Mouse (Mus musculus): ENCODE results near the gene Atp5d. TPM values are rescaled to one million over a fixed set of nuclear protein-coding genes. Genes with fewer than 3 reads are reported as not detected.

The Atp5d gene
- polyA plus RNA-seq, 1 experiment = 758 TPM

GRCm38 (mm10) chr10:80120146-80120545, 18.3 kb upstream of the Atp5d start:
- Histone ChIP-seq H3K27me3 (ENCODE audit: control insufficient read depth, insufficient read depth, low read length) (no peaks in the 10 kb centered on the region), H3K4me3 (replicated peaks; ENCODE audit: insufficient read depth, low read depth, low read length) (no peak overlapping the region), H3K27ac (ENCODE audit: insufficient read depth, low read length) (no peak overlapping the region), H3K4me1 (ENCODE audit: control insufficient read depth, insufficient read depth, low read length) (peaks cover 33% of the 10 kb centered on the region)
- peak in 1 of 2 experiments; percentile 33 for DNase-seq
- WGBS = 13% methylated on average over 2 of the region's 2 CpGs
- no peak for TF ChIP-seq POLR2A (IDR thresholded peaks at IDR 0.05; ENCODE audit: borderline replicate concordance, insufficient read depth, low read length)
- no peak for TF ChIP-seq CTCF (IDR thresholded peaks at IDR 0.05; ENCODE audit: borderline replicate concordance, insufficient read depth, low read depth, low read length)

- WGBS = 67% methylated on average over 2 of the region's 2 CpGs
- no peak for DNase-seq
- TF ChIP-seq CTCF (IDR thresholded peaks at IDR 0.05; ENCODE audit: borderline replicate concordance, insufficient read depth, low read depth, low read length) (no peak), POLR2A (IDR thresholded peaks at IDR 0.05; ENCODE audit: borderline replicate concordance, insufficient read depth, low read length) (no peak)
- peaks cover 33% of the 10 kb centered on the region for H3K4me1 ChIP-seq (ENCODE audit: control insufficient read depth, insufficient read depth, low read length)
- no peaks in the 10 kb centered on the region for H3K27me3 ChIP-seq (ENCODE audit: control insufficient read depth, insufficient read depth, low read length)
- no peak overlapping the region for H3K27ac ChIP-seq (ENCODE audit: insufficient read depth, low read length)
- H3K4me3 ChIP-seq (replicated peaks; ENCODE audit: insufficient read depth, low read depth, low read length) = no peak overlapping the region
Measured at GRCm38 (mm10) chr10:80121639-80122038, 16.8 kb upstream of the Atp5d start.

- 80% methylated on average over 9 of the region's 9 CpGs for WGBS
- DNase-seq = peak in 1 of 2 experiments; percentile 19
- Histone ChIP-seq H3K27me3 (ENCODE audit: control insufficient read depth, insufficient read depth, low read length) (no peaks in the 10 kb centered on the region), H3K4me3 (replicated peaks; ENCODE audit: insufficient read depth, low read depth, low read length) (no peak overlapping the region), H3K27ac (ENCODE audit: insufficient read depth, low read length) (no peak overlapping the region), H3K4me1 (ENCODE audit: control insufficient read depth, insufficient read depth, low read length) (peaks cover 35% of the 10 kb centered on the region)
- TF ChIP-seq POLR2A (IDR thresholded peaks at IDR 0.05; ENCODE audit: borderline replicate concordance, insufficient read depth, low read length) (no peak), CTCF (IDR thresholded peaks at IDR 0.05; ENCODE audit: borderline replicate concordance, insufficient read depth, low read depth, low read length) (no peak)
Measured at GRCm38 (mm10) chr10:80123932-80124562, 14.4 kb upstream of the Atp5d start.

- TF ChIP-seq POLR2A (IDR thresholded peaks at IDR 0.05; ENCODE audit: borderline replicate concordance, insufficient read depth, low read length) (no peak), CTCF (IDR thresholded peaks at IDR 0.05; ENCODE audit: borderline replicate concordance, insufficient read depth, low read depth, low read length) (no peak)
- WGBS = 88% methylated on average over 8 of the region's 8 CpGs
- DNase-seq = peak; percentile 17 to 30
- Histone ChIP-seq H3K4me1 (ENCODE audit: control insufficient read depth, insufficient read depth, low read length) (peaks cover 55% of the 10 kb centered on the region), H3K4me3 (replicated peaks; ENCODE audit: insufficient read depth, low read depth, low read length) (no peak overlapping the region), H3K27me3 (ENCODE audit: control insufficient read depth, insufficient read depth, low read length) (no peaks in the 10 kb centered on the region), H3K27ac (ENCODE audit: insufficient read depth, low read length) (no peak overlapping the region; the same call in 1 of the 2 replicates)
Measured at GRCm38 (mm10) chr10:80127920-80128319, 10.5 kb upstream of the Atp5d start.

GRCm38 (mm10) chr10:80129846-80130245, 8.6 kb upstream of the Atp5d start:
- peaks cover 47% of the 10 kb centered on the region for H3K4me1 ChIP-seq (ENCODE audit: control insufficient read depth, insufficient read depth, low read length)
- no peaks in the 10 kb centered on the region for H3K27me3 ChIP-seq (ENCODE audit: control insufficient read depth, insufficient read depth, low read length)
- H3K27ac ChIP-seq (ENCODE audit: insufficient read depth, low read length) = peak overlapping the region; percentile 80
- no peak overlapping the region for H3K4me3 ChIP-seq (replicated peaks; ENCODE audit: insufficient read depth, low read depth, low read length)
- TF ChIP-seq CTCF (IDR thresholded peaks at IDR 0.05; ENCODE audit: borderline replicate concordance, insufficient read depth, low read depth, low read length) (no peak), POLR2A (IDR thresholded peaks at IDR 0.05; ENCODE audit: borderline replicate concordance, insufficient read depth, low read length) (no peak)
- WGBS = 16% methylated on average over 9 of the region's 9 CpGs
- peak; percentile 85 to 89 for DNase-seq

- peak overlapping the region; percentile 80 for H3K27ac ChIP-seq (ENCODE audit: insufficient read depth, low read length)
- H3K4me1 ChIP-seq (ENCODE audit: control insufficient read depth, insufficient read depth, low read length) = peaks cover 44% of the 10 kb centered on the region
- H3K4me3 ChIP-seq (replicated peaks; ENCODE audit: insufficient read depth, low read depth, low read length) = no peak overlapping the region
- TF ChIP-seq CTCF (IDR thresholded peaks at IDR 0.05; ENCODE audit: borderline replicate concordance, insufficient read depth, low read depth, low read length) (no peak), POLR2A (IDR thresholded peaks at IDR 0.05; ENCODE audit: borderline replicate concordance, insufficient read depth, low read length) (no peak)
- H3K27me3 ChIP-seq (ENCODE audit: control insufficient read depth, insufficient read depth, low read length) = no peaks in the 10 kb centered on the region
- 67% methylated on average over 18 of the region's 18 CpGs for WGBS
- peak in 1 of 2 experiments; percentile 35 for DNase-seq
Measured at GRCm38 (mm10) chr10:80130403-80131031, 7.9 kb upstream of the Atp5d start.

- Histone ChIP-seq H3K27me3 (ENCODE audit: control insufficient read depth, insufficient read depth, low read length) (no peaks in the 10 kb centered on the region), H3K27ac (ENCODE audit: insufficient read depth, low read length) (no peak overlapping the region), H3K4me1 (ENCODE audit: control insufficient read depth, insufficient read depth, low read length) (peaks cover 44% of the 10 kb centered on the region), H3K4me3 (replicated peaks; ENCODE audit: insufficient read depth, low read depth, low read length) (no peak overlapping the region)
- peak; percentile 29 to 52 for DNase-seq
- 41% methylated on average over 55 of the region's 55 CpGs for WGBS
- TF ChIP-seq POLR2A (IDR thresholded peaks at IDR 0.05; ENCODE audit: borderline replicate concordance, insufficient read depth, low read length) (no peak), CTCF (IDR thresholded peaks at IDR 0.05; ENCODE audit: borderline replicate concordance, insufficient read depth, low read depth, low read length) (no peak)
Measured at GRCm38 (mm10) chr10:80131316-80131951, 7.0 kb upstream of the Atp5d start.

All from cerebellum, adult 2 months (tissue).